Mouse (Mus musculus): ENCODE measurements around the gene Wdr25.
"Not testable (repeated sequence)": the region's sequence is repeated elsewhere in the genome, so short reads cannot be mapped to it uniquely, and the experiment has no call there.

Gene Wdr25

DNA sequence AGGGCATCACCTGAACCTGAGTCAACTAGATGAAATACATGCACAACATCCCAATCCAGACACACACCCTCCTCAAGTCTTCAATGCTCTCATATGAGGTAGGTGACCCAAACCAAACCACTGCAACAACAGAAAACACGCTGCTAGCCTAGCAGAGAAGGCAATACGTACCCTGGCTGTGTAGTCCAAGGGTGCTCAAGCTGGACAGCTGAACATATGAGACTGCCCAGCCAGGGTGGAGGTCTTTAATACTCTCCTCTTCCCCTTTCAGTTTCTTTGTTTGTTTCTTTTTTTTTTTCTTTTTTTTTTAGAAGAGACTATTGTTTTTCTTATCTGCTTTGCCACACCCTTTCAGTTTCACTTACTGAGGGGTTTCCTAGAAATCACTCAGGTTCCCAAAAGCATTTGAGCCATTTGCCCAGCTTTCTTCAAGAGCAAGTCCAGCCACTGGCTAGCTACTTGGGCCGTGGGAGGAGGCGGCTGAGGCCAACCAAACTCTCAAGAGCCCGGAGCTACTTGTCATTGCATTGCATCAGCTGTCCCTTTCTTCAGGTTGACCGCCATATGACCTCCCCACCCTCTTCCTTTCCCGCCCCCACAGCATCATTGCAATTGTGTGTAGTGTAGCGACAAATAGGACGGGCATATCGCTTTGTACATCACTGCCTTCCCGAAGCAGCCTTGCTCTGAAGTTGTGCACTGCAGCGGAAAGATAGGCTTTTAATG is at the start of gene Wdr25:
Gene Wdr25, plus strand, starts transcription at position 643 of the 726 bp plus-strand sequence.
- peak; percentile 16 to 51 for DNase-seq

DNA sequence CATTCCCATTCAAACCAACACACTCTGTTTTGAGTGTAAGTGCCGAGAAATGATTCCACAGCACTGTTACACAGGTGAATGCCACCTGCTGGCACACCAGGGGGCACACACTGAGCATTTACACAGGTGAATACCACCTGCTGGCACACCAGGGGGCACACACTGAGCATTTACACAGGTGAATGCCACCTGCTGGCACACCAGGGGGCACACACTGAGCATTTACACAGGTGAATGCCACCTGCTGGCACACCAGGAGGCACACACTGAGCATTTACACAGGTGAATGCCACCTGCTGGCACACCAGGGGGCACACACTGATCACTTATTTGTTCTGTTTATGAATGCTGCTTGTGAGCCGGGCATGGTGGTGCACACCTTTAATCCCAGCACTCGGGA is 45.4 kb upstream of the Wdr25 start:
- not testable (repeated sequence) for DNase-seq

GRCm38 (mm10) chr12:108849488-108850022 is 43.9 kb upstream of the Wdr25 start:
- no peak for DNase-seq

- DNase-seq = peak in 1 of 2 experiments; percentile 52
These were observed 43.3 kb upstream of the Wdr25 start for GRCm38 (mm10) chr12:108850129-108850528.

- DNase-seq = no peak
These were observed 42.5 kb upstream of the Wdr25 start for GRCm38 (mm10) chr12:108850886-108851285.

GRCm38 (mm10) chr12:108852822-108853221 is 40.6 kb upstream of the Wdr25 start:
- DNase-seq = no peak

GRCm38 (mm10) chr12:108855081-108855480 is 38.4 kb upstream of the Wdr25 start:
- peak in 1 of 2 experiments; percentile 54 for DNase-seq

DNA sequence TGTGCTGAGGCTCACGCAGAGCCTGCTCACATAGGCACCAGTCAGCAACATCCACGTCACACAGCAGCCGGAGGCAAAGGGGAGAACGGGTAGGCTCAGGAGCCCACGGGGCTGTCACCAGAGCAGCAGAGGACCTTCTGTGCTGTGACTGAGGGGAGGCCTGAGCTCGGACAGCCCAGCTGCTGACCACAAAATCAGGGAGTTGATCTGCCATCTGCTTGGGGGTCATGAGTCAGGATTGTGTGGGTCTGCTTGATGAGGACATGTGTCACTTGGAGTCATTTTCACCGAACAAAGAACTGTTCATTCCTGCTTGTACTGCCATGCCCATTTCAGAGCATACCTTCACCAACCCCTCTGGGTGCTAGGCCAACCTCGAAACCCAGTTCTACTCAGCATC is 37.2 kb upstream of the Wdr25 start:
- no peak for DNase-seq

GRCm38 (mm10) chr12:108857109-108857508 is 36.3 kb upstream of the Wdr25 start:
- no peak for DNase-seq

- DNase-seq = peak; percentile 42 to 43
These were observed 35.7 kb upstream of the Wdr25 start for GRCm38 (mm10) chr12:108857589-108858184.

GRCm38 (mm10) chr12:108858486-108858885 is 34.9 kb upstream of the Wdr25 start:
- DNase-seq = no peak

DNA sequence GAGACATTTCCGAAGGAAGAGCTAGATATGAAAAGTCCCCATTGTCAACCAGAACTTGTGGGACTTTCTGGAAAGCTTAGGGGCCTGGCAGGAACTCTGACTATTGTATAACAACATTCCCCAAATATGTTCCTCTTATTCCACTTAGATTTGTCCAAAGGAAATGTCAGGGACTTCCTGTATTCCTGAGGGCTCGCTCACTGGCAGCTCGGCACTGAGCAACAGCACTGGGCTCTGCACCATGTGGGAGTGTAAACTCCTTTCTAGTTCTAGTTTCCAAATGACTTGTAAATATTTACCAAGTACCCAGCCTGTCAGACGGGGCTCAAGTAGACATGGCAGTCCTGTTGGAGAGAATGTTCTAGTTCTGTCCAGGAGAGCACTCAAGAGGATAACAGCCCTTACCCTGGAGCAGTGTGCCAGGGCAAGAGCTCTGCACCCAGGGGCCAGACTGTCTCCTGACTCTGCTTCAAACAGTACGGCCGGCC is 28.4 kb upstream of the Wdr25 start:
- peak; percentile 38 for DNase-seq

DNA sequence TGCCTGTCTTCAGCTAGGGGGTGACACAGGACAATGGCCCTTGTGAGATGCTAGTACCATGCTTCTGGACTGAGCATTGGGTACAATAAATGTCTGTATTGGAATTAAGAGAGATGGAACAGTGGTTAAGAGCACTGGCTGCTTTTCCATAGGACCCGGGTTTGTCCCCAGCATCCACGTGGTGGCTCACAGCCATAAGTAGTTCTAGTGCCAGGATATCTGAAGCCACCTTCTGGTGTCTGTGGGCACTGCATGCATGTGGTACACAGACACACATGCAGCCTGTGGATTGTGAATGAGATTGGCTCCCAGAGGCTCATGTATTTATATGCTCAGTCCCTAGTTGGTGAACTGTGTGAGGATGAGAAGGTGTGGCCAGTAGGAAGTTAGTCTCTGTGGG is 23.9 kb upstream of the Wdr25 start:
- peak in 1 of 2 experiments; percentile 41 for DNase-seq

DNA sequence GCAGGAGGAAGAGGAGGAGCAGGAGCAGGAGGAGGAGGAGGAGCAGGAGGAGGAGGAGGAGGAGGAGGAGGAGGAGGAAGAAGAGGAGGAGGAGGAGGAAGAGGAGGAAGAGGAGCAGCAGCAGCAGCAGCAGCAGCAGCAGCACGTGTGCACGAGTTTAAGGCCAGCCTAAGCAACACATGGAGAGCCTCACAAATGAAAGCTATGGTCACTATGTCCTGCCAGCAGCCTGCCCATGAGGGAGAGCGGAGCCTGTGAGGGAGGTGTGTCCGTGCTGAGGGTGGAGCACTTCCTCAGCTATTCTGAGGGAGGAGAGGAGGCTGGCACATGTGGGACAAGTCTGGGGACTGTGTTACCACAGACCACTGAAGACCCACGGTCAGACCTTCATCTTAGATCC is 20.3 kb upstream of the Wdr25 start:
- no peak for DNase-seq

DNA sequence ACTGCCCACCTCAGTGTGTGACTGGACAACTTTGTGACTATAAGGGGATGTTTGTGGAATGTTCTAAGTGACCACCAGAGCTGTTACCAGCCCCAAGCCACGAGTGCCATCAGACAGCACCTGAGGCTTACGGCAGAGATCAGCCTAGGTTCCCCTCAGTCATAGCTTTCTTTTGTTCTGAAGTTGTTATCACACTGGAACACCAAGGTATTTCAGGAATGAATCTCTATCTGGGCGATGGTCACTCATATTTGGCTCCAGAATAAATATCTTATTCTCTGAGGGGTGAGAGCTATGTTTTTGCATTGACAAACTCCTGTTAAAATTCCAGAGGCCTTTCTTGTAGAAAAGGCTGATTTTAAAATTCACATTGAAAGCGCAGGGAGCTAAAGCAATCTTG is 14.3 kb upstream of the Wdr25 start:
- no peak for DNase-seq

GRCm38 (mm10) chr12:108880606-108881005 is 12.8 kb upstream of the Wdr25 start:
- no peak for DNase-seq

DNA sequence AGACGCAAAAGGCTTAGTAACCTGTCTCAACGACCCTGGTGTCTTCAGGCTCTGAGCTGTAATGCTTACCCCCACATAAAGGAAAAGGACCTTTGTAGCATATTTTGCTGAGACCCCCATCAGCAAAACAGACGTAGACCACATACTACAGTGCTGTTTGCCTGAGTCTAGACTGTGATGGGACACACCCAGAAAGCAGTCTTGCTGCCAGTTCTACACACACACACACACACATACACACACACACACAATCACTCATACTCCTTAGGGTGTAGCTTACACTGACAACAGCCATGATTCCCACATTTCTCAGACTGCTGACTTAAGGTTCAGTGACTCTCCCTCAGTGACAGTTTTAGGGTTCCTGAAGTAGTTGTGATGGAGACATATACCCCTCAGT is 12.2 kb upstream of the Wdr25 start:
- DNase-seq = no peak

GRCm38 (mm10) chr12:108882776-108883175 is 10.7 kb upstream of the Wdr25 start:
- no peak for DNase-seq

GRCm38 (mm10) chr12:108885906-108886305 is 7.5 kb upstream of the Wdr25 start:
- peak in 1 of 2 experiments; percentile 45 for DNase-seq

- DNase-seq = no peak
These were observed 6.4 kb upstream of the Wdr25 start for GRCm38 (mm10) chr12:108887077-108887476.

- no peak for DNase-seq
These were observed 4.8 kb upstream of the Wdr25 start for GRCm38 (mm10) chr12:108888632-108889031.

DNA sequence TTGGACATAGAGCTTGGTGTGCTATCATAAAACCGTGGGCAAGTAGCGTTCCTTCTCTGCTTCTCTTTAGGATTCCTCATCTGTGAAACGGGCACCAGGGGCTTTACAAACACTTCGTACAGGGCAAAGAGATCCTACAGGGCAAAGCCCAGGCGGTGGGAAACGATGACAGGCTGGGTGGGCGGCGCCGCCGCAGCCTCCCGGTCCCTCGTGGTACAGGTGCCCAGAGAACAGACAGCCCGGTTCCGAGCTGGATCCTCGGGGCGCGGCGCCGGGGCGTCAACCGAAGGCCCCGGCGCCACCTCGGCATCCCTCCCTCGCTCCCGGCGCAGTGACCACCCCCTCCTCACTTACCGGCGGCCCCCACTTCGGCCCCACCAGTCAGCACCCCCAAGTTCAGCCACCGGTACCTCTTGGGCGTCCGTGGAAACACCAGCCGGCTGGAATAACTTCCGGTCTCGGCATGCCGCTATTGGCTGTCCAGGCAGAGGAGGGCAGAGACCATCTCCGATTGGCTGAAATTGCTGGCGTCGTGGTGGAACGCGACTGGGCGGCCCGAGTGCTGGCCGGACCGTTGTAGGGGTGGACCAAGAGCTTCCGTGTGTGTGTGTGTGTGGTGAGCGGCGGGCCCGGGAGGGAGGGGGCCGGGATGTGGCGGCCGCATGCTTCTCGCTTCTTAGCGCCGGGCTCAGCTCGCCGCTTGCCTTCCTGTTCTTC is 442 bp downstream of the Wdr25 start, which contains the start of gene Wars:
Gene Wars, minus strand, starts transcription at position 460 of the 717 bp plus-strand sequence.
- DNase-seq = peak; percentile 96 to 97

- DNase-seq = no peak
These were observed 993 bp downstream of the Wdr25 start for GRCm38 (mm10) chr12:108894432-108894816.
